Mouse (Mus musculus): Measurements from ENCODE around the gene Dhps. TPM values are rescaled to one million over a fixed set of nuclear protein-coding genes. Genes with fewer than 3 reads are reported as not detected.
A peak's percentile ranks its signal among the peaks of the same experiment; 100 is the strongest.

The Dhps gene
- total RNA-seq, 2 experiments from 2014 or later, result 26.9 to 50.9 TPM

DNA sequence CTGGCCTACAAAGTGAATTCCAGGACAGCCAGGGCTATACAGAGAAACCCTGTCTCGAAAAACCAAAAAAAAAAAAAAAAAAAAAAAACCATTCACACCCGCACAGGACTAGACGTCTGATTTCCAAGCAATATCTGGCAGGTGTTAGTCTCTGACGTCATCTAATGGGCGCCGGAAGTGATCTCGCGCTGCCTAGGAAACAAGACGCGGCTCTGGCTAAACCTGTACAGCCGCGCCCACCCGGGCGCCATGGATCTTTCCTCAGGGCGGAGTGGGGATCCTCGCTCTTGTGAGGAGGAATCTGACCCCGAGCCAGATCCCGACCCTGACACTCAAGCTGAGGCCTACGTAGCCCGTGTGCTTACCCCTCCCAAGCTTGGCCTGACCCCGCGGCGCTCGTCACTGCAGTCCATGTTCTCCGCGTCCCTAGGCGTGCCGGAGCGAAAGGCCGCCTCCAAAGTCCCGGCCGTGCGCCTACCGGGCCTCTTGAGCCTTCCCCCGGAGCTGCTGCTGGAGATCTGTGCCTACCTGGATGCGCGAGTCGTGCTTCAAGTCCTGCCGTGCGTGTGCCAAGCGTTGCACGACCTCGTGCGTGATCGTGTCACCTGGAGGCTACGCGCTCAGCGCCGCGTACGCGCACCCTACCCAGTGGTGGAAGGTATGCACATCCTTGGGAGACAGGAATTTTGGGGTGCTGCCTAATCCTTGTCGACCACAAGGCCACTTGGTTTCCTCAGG is 11.5 kb upstream of the Dhps start, which contains the start of gene Fbxw9:
Fbxw9 (plus strand) TSS at position 177 of the 738 bp plus-strand sequence.
- ATAC-seq (ENCODE audit: poor library complexity, severe bottlenecking), result peak; percentile 95

DNA sequence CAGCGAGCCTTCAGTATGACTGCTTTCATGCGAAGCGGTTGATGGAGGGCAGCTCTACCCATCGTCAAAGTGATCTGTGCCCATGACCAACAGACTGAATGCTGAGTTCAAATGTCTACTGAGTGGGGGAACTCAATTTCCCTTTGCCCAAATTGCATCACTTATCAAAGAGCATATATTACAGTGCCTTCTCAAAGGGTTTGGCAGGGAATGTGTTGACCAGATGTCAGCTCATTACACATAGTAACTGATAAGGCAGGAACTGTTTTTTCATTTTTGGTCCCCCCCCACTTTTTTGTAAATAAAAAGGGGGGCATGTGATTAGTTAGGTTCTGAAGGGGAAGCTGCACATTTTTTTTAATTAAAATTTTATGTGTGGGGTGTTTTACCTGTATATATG is 9.0 kb upstream of the Dhps start:
- no peak for ATAC-seq (ENCODE audit: poor library complexity, severe bottlenecking)

DNA sequence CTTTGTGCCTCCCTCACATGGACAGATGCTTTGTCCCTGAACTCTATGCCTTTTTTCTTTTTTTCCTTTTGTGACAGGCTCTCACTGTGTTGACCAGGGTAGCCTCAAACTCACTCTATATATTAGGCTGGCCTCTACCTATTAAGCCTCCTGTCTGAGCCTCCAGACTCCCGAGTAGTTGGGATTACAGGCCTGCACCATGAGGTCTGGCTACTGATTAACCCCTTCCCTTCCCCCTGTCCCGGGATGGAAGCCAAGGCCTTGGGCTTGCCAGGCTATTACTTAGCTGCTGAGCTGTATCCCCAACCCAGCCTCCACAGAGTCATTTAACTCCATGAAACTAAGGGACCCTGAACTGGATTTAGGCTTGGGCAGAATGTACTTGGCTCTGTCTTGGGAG is 6.3 kb upstream of the Dhps start:
- ATAC-seq (ENCODE audit: poor library complexity, severe bottlenecking), result no peak

DNA sequence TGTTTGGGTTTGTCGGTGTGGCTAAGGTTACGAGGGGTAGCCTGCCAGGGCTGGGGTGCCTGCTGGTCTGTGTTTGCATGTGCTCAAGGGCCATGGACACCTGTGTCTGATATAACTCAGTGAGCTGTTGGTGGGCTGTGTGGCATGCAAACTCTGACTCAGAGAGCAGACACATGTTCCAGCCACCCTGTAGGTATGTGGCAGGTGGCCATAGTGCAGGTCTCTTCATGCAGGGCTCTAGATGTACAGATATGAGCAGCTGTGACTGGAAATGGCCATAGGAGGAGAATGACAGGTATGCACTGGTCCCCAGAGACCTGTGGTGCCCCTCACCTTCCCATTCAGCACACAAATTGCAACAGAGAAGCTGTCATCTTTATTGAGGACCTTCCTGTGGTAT is 4.4 kb upstream of the Dhps start:
- no peak for ATAC-seq (ENCODE audit: poor library complexity, severe bottlenecking)

DNA sequence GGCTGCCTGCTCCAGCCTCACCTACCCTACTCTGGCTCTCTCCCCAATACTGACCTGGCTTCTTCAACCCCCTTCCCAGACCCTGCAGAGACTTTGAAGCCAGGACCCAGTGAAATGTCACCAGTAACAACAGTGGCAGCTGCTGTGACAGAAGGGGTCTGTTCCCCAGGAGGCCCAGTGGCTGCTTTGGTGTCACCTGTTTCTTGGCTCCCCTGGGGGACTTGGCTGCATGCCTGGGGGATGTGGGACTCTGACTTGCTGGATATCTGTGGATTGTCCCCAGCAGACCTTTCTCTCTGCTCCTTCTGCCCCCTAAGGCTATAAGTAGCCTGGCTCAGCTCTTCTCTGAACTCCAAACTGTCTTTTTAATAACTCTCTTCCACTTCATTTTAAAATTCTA is 3.6 kb upstream of the Dhps start, which contains the start of gene Gm5741:
Gm5741 (minus strand) TSS at position 1 of the 400 bp plus-strand sequence.
- ATAC-seq (ENCODE audit: poor library complexity, severe bottlenecking), result no peak

DNA sequence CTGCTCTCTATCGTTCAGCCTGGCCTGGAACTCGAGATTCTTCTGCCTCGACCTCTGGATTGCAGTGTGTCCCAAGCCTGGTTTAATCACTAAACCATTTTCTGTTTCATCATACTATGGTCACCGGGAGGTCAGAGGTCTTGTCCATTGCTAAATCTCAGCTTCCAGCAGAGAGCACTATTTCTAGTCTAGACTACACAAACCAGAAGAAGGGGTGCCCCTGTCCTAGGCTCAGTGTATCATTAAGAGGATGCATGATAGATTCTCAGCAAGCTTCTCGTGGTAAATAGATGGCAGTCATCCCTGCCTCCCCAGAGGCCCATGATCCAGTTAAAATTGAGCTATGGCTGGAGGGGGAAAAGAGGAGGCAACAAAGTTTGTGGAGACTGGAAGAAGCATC is 516 bp upstream of the Dhps start:
- peak; percentile 6; the same call in 1 of the 2 replicates for ATAC-seq (ENCODE audit: poor library complexity, severe bottlenecking)

DNA sequence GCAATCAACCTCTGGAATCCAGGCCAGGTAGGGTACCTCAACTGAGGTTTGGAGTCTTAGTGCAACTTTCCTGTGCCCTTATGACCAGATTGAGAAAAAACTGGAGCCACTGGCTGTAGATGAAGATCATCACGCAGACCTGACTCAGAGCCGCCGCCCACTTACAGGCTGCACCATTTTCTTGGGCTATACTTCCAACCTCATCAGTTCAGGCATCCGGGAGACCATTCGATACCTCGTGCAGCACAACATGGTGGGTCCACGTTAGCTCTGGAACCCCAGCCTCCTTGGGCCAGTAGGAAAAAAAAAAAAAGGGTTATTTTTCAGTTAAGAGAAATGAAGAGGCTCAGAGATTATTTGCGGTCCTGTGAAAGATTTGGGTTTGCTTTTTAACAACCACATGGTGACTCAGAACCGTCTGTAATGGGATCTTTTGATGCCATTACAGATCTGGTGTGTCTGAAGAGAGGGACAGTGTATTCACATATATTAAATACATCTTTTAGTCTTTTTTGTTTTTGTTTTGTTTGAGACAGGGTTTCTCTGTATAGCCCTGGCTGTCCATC is 890 bp downstream of the Dhps start:
- no peak for ATAC-seq (ENCODE audit: poor library complexity, severe bottlenecking)

DNA sequence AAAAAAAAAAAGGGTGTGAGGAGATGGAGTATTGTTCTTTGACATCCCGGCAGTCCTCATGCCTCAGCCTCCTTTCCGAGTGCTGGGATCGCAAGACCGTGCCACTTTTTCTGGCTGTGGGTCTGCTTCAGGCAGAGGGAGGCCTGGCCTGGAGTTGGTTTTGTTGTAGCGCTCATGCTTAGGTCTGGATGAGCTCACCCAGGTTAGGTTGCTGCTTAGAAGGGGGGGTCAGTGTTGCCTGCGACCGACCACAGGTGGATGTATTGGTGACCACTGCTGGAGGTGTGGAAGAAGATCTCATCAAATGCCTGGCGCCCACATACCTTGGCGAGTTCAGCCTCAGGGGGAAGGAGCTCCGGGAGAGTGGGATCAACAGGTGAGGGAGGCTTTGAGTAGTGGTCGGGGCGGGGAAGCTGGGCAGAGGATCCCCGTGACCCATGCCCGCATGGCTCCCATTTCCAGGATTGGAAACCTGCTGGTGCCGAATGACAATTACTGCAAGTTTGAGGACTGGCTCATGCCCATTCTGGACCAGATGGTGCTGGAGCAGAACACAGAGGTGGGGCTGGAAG is 1.6 kb downstream of the Dhps start:
- ATAC-seq (ENCODE audit: poor library complexity, severe bottlenecking), result no peak

DNA sequence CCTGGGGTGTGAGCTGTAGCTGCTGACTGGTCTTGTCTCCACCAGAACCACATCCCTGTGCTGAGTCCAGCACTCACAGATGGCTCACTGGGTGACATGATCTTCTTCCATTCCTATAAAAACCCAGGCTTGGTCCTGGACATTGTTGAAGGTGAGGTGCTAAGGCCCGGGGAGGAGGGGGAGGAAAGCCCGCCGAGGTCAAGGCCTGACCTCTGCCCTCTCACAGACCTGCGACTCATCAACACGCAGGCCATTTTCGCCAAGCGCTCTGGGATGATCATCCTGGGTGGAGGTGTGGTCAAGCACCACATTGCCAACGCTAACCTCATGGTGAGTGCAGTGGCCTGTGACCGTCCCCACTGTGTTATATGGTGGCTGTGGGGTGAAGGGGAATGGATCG is 2.6 kb downstream of the Dhps start:
- no peak for ATAC-seq (ENCODE audit: poor library complexity, severe bottlenecking)

DNA sequence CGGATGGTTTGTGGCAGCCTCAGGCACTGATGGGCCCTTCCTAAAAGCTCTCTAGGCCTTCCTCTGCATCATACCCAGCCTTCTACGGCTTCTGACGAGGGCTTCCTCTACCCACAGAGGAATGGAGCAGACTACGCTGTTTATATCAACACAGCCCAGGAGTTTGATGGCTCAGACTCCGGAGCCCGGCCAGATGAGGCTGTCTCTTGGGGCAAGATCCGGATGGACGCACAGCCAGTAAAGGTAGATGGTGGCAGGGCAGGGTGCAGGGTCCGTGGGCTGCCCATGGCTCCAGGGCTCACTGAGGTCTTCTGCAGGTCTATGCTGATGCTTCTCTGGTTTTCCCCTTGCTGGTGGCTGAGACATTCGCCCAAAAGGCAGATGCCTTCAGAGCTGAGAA is 3.1 kb downstream of the Dhps start:
- ATAC-seq (ENCODE audit: poor library complexity, severe bottlenecking), result no peak

DNA sequence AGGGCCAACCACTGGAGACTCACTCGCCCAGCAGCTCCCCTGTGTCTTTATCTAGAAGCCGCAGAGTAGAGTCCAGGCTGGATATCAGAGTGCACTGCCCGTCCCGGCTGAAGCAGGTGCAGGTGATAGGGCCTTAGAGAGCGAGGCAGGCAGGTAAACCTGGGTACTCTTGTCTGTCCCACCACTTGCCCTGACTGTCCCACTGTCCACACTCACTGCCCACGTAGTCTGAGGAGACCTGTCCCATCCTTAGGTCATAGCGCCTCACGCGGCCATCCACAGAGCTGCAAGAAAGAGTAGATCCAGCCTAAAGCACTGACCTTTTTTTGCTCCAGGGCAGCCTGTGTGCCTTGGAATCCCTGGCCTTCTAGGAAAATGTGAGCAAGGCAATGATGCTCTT is 4.4 kb downstream of the Dhps start:
- ATAC-seq (ENCODE audit: poor library complexity, severe bottlenecking), result no peak

DNA sequence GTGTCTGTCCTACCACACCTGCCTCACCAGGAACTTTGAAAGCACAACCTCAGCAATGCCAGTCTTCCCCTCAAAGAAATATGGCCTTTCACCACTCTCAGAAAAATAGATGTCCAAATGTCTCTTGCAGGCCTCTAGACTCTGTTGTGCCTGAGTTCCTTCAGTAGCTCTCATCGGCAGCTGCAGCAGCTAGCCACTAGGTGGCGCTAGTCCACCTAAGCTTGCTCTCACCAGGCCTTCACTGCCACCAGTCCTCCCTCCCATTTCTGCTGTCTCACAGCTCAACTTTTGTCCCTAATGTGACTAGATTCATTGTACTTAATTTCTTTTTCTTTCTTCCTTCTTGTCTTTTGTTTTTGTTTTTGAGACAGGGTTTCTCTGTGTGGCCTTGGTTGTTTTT is 5.4 kb downstream of the Dhps start:
- ATAC-seq (ENCODE audit: poor library complexity, severe bottlenecking), result peak; percentile 59

DNA sequence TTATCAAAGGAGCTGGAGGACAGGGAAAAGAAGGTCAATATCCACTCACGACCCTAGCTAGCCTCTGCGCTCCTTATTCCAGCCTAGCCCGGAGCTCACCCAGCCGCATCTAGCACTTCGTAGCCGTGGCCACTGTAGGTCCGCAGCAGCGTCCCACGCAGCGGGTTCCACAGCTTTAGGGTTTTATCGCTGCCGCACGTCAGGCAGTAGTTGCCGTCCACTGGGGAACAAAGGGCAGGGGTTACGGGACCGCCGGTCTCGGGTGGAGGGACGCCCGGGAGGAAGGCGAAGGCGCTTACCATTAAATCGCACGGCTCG is 8.6 kb downstream of the Dhps start:
- no peak for ATAC-seq (ENCODE audit: poor library complexity, severe bottlenecking)

DNA sequence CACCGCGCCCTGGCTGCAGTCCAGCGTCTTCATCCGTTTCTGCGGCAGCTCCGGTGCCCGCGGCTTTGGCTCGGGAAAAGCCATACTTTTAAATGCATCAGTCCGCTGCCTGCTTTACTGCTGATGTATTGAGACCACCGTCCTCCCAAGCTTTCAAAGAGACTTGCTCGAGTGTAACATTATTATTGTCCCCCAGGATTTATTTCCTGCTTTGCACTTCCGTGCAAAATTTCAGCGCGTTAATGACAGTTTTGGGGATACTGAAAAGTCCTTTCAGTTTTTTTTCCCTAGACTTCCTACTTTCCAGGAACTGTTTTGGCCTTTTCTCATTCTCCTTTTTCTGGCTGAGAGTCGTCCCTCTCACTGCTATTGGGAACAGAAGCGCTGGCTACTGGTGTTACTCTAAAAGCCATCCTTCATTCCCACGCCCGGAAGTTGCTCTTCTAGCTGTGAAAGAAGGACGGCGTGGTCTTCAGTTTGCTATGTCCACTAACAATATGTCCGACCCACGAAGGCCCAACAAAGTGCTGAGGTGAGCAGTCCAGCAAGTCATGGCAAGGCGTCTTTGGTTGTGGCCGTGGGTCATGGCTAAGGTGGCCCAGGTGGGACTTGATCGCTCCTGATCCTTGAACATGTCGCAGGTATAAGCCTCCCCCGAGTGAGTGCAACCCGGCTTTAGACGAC is 9.1 kb downstream of the Dhps start, which contains the start of gene Wdr83os:
Wdr83os (plus strand) TSS at position 209 of the 684 bp plus-strand sequence.
- peak; percentile 24 for ATAC-seq (ENCODE audit: poor library complexity, severe bottlenecking)

DNA sequence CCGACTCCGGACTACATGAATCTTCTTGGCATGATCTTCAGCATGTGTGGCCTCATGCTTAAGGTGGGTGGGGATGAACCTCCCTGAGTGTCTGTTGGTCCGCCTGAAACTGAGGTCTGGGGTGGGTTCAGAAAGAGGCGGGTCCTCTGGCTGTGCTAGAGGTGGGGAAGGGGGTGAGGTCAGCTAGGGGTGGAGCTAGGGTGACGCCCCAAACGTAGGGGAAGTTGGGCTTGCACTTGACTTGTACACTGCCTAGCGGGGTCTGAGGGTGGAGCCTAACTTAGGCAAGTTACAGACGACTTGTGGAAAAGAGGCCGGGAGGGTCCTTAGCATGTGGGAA is 9.6 kb downstream of the Dhps start, which contains the start of gene Wdr83:
Wdr83 (minus strand) TSS at position 91 of the 340 bp plus-strand sequence.
- peak; percentile 60 for ATAC-seq (ENCODE audit: poor library complexity, severe bottlenecking)

DNA sequence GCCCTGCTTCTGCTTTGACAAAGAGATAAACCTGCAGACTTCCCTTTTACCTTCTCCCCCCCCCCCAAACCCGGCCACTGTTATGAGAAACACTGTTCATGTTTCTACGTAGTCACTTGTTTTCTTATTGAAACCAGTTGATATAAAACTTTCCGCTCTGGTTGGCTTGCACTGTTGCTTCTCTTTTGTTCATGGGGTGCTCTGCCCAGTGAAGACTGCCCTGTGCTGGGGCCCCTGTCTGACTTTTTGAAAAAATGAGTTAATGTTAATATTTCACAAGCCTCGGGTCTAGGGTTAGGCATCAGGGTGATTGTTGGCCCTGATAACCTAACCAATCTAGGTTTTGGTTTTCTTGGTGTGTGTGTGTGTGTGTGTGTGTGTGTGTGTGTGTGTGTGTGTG is 10.6 kb downstream of the Dhps start:
- peak; percentile 17 for ATAC-seq (ENCODE audit: poor library complexity, severe bottlenecking)

DNA sequence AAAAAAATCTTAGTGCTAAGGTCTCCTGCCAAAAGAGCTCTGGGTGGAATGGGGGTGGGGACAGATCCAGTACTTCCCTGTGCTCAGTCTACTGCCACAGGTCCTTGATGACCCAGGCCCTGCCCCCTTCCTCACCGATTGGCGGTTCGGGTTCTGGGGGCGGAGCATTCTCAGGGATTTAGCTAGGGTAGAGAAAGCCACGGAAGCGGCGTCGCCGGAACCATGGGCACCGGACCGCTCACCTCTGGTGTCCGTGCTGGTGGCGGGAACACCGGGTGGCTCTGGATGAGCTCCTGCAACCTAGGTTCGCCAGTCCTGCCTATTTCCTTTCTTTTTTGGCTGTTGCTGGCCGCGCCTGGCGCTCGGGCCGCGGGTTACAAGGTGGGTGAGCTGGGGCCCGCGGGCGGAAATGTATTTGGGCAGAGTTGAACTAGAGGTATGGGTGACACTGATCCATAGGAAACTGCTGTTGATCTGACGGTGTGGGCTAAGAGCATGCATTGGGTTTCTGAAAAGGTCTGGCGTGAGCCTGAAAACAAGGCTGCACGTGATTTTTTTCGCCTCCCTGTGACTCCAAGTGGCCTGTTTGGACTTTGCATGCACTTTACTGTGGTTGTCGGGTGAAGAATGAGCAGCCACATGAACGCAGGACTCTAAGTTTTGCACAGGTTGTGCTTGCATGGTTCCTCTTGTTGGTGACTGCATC is 11.7 kb downstream of the Dhps start, which contains the start of gene Man2b1:
Man2b1 (plus strand) TSS at position 163 of the 706 bp plus-strand sequence.
- peak; percentile 70 for ATAC-seq (ENCODE audit: poor library complexity, severe bottlenecking)

DNA sequence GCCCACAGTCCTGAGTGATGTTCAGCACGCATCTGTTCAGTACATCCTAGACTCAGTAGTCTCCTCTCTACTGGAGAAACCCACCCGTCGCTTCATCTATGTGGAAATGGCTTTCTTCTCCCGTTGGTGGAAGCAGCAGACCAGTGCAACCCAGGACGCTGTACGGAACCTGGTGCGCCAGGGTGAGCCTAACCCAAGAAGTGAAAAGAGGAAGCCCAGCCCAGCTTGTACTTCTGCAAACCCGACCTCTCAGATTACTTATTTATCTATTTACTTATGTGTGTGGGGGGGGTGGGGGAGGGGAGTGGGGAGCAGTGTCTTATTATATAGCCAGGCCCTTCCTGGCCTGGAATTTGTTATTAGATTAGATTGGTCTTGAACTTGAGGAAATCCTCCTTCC is 13.1 kb downstream of the Dhps start:
- ATAC-seq (ENCODE audit: poor library complexity, severe bottlenecking), result peak; percentile 36

DNA sequence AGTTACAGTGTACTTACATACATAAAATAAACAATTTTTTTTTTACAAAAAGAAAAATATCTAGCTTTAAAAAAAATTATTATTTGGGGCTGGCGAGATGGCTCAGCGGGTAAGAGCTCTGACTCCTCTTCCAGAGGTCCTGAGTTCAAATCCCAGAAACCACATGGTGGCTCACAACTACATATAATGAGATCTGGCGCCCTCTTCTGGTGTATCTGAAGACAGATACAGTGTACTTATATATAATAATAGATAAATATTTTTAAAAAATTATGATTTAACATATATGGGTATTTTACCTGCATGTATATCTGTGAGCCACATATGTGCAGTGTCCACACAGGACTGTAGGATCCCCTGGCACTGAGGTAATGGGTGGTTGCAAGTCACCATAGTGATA is 14.7 kb downstream of the Dhps start:
- no peak for ATAC-seq (ENCODE audit: poor library complexity, severe bottlenecking)

DNA sequence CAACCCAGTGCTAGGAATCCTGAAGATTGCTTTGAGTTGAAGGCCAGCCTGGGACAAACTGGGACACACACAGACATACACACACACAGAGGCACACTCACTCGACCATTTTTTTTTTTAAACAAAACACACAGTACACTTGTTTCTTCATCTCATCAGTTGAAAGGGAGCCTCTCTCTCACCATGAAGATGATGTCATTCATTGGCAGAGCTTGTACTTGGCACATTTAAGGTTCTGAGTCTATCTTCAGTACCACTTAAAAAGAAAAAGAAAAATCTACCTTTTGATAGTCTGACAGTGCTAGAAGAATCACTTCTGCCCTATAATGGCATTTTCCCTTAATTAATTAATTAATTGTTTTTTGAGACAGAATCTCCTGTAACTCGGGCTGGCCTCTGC is 17.2 kb downstream of the Dhps start:
- ATAC-seq (ENCODE audit: poor library complexity, severe bottlenecking), result no peak

DNA sequence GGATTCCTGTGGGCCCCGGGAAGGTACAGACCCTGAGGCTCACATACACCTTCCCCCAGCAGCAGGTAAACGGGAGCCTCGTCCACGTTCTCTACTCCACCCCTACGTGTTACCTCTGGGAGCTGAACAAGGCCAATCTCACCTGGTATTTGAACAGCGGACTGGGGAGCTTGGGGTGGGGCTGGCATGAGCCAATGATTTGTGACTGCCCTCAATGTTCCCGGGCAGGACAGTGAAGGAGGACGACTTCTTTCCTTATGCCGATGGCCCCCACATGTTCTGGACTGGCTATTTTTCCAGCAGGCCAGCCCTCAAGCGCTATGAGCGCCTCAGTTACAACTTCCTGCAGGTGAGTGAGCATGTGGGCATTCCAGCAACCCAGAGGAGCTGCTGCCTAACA is 19.3 kb downstream of the Dhps start:
- no peak for ATAC-seq (ENCODE audit: poor library complexity, severe bottlenecking)

All from megakaryocyte, adult 5-6 weeks (primary cell).